Mouse (Mus musculus): ENCODE measurements around the gene Alg9. TPM values are rescaled to one million over a fixed set of nuclear protein-coding genes. Genes with fewer than 3 reads are reported as not detected.

The Alg9 gene
- 15.5 and 18.9 TPM in 2 replicates for polyA plus RNA-seq (2012; rRNA removed; ENCODE audit: low replicate concordance)

GRCm38 (mm10) chr9:50774991-50775612 lies at the start of gene Alg9, which contains the start of gene 1110032A03Rik:
Gene Alg9, plus strand, starts transcription at chr9:50775019.
Gene 1110032A03Rik, minus strand, starts transcription at chr9:50775520.

GRCm38 (mm10) chr9:50738914-50739870 lies 35.6 kb upstream of the Alg9 start, which contains the start of gene Dixdc1:
Gene Dixdc1, minus strand, starts transcription at chr9:50739517.

DNA sequence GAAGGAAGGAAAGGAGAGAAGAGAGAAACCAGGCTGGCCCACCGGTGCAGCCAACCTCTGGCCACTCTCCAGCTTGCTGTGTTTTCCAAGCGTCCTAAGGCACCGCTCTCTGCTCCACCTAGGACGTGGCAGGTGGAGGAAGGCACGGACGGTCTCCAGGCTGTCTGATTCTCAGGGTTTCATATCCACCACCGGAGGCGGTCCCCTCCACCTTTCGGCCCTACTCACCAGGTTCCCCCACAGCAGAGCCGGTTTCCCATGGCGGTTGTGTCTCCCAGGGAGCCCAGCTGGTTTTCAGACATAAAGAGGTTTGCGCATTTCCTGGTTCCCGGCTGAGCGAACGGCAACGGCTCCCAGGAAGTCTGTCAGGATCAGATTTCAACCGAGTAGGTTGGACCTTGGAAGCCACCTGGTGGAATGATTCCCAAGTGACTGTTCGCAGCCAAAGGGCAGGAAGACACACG lies 28.6 kb upstream of the Alg9 start, which contains the start of gene 2310030G06Rik:
2310030G06Rik (minus strand) TSS at position 323 of the 464 bp plus-strand sequence.

GRCm38 (mm10) chr9:50751323-50751722 lies 23.5 kb upstream of the Alg9 start, which contains the start of gene Cryab:
Gene Cryab, plus strand, starts transcription at chr9:50751325.

DNA sequence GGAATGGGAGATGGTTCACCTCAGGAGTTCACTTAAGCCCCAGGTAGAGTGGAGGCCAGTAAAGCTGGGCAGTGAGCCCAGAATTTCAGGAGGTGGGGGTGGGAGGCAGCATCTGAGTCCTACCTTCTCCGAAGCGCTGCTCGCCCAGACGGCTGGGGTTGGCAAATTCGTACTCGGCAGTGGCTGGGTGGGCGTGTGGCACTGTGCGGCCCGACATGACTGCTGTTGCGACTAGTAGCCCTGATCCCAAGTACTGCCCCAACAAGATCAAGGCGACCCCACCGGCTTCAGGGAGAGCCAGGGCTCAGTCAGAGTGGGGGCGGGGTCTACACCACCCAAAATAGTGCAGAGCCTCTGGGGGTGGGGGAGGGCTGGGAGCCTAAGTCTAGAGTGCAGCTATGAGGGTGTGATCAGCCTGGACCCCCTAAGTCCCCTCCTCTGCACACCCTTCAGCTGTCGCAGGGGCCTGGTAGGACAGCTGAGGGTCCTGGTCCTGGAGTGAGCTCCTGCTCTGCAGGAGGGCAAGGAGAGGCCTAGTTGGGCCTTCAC lies 22.7 kb upstream of the Alg9 start, which contains the start of gene Hspb2:
Hspb2 (minus strand) TSS at position 301 of the 549 bp plus-strand sequence.

GRCm38 (mm10) chr9:50768107-50769002 lies 6.5 kb upstream of the Alg9 start, which contains the start of gene Fdxacb1:
Gene Fdxacb1, plus strand, starts transcription at chr9:50768236.

DNA sequence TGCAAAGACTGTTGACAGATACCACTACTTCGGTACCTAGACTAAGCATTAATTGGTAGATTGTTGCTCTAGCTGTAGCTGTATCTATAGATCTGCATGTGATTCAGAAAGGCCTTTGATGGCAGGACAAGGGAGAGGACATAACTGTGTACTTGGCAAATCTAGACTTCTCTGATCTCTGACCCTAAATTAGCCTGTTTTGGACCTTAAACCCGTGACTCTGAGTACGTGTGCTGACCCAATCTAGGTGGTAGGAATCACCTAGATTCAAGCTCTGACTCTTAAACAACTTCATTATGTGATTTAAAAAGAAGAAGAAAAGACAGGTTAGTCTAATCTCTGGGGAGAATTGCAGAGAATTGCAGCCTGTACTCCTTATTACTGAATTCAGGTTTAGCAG lies 70.3 kb downstream of the Alg9 start, which contains the start of gene Ppp2r1b:
Ppp2r1b (plus strand) TSS at position 221 of the 400 bp plus-strand sequence.

Other genes starting within 250 kb of the Alg9 start
- 11.8 and 14.8 TPM in 2 replicates for gene Pts, start 246.3 kb upstream of the Alg9 start, polyA plus RNA-seq (2012; rRNA removed; ENCODE audit: low replicate concordance)
- 12.4 and 14.0 TPM in 2 replicates for gene Il18, start 220.2 kb upstream of the Alg9 start, polyA plus RNA-seq (2012; rRNA removed; ENCODE audit: low replicate concordance)
- 5.6 and 10.1 TPM in 2 replicates for gene Bco2, start 219.8 kb upstream of the Alg9 start, polyA plus RNA-seq (2012; rRNA removed; ENCODE audit: low replicate concordance)
- not detected in 2 replicates for gene Tex12, start 213.7 kb upstream of the Alg9 start, polyA plus RNA-seq (2012; rRNA removed; ENCODE audit: low replicate concordance)
- 493 and 524 TPM in 2 replicates for gene Sdhd, start 171.2 kb upstream of the Alg9 start, polyA plus RNA-seq (2012; rRNA removed; ENCODE audit: low replicate concordance)
- 49.7 and 77.5 TPM in 2 replicates for gene Timm8b, start 171.1 kb upstream of the Alg9 start, polyA plus RNA-seq (2012; rRNA removed; ENCODE audit: low replicate concordance)
- gene Pih1d2, start 157.7 kb upstream of the Alg9 start, polyA plus RNA-seq (2012; rRNA removed; ENCODE audit: low replicate concordance) = 0.30 and 0.44 TPM in 2 replicates
- 2.1 and 3.4 TPM in 2 replicates for gene Nkapd1, start 157.6 kb upstream of the Alg9 start, polyA plus RNA-seq (2012; rRNA removed; ENCODE audit: low replicate concordance)
- 9.7 and 18.9 TPM in 2 replicates for gene Dlat, start 115.2 kb upstream of the Alg9 start, polyA plus RNA-seq (2012; rRNA removed; ENCODE audit: low replicate concordance)
- 0.30 and 2.1 TPM in 2 replicates for gene Dixdc1, start 35.5 kb upstream of the Alg9 start, polyA plus RNA-seq (2012; rRNA removed; ENCODE audit: low replicate concordance)
- gene 2310030G06Rik, start 28.5 kb upstream of the Alg9 start, polyA plus RNA-seq (2012; rRNA removed; ENCODE audit: low replicate concordance) = 8.1 and 11.5 TPM in 2 replicates
- gene Cryab, start 23.7 kb upstream of the Alg9 start, polyA plus RNA-seq (2012; rRNA removed; ENCODE audit: low replicate concordance) = 38.3 and 50.6 TPM in 2 replicates
- 8.3 and 12.9 TPM in 2 replicates for gene Hspb2, start 22.7 kb upstream of the Alg9 start, polyA plus RNA-seq (2012; rRNA removed; ENCODE audit: low replicate concordance)
- 1.9 and 2.8 TPM in 2 replicates for gene Fdxacb1, start 6.8 kb upstream of the Alg9 start, polyA plus RNA-seq (2012; rRNA removed; ENCODE audit: low replicate concordance)
- 12.4 and 15.5 TPM in 2 replicates for gene 1110032A03Rik, start 501 bp downstream of the Alg9 start, polyA plus RNA-seq (2012; rRNA removed; ENCODE audit: low replicate concordance)
- 1.4 and 1.6 TPM in 2 replicates for gene Ppp2r1b, start 70.3 kb downstream of the Alg9 start, polyA plus RNA-seq (2012; rRNA removed; ENCODE audit: low replicate concordance)
- gene Sik2, start 234.1 kb downstream of the Alg9 start, polyA plus RNA-seq (2012; rRNA removed; ENCODE audit: low replicate concordance) = 7.1 TPM in 2 replicates

Data from duodenum, adult 2 months (tissue).